Mouse (Mus musculus) kidney, adult 18-20 months (tissue): ENCODE data around the gene Kctd2.

ENCODE experiments used
- DNase-seq: peaks from one replicate; pipeline ENCODE4 v3.0.0; 2021

The Kctd2 gene

DNA sequence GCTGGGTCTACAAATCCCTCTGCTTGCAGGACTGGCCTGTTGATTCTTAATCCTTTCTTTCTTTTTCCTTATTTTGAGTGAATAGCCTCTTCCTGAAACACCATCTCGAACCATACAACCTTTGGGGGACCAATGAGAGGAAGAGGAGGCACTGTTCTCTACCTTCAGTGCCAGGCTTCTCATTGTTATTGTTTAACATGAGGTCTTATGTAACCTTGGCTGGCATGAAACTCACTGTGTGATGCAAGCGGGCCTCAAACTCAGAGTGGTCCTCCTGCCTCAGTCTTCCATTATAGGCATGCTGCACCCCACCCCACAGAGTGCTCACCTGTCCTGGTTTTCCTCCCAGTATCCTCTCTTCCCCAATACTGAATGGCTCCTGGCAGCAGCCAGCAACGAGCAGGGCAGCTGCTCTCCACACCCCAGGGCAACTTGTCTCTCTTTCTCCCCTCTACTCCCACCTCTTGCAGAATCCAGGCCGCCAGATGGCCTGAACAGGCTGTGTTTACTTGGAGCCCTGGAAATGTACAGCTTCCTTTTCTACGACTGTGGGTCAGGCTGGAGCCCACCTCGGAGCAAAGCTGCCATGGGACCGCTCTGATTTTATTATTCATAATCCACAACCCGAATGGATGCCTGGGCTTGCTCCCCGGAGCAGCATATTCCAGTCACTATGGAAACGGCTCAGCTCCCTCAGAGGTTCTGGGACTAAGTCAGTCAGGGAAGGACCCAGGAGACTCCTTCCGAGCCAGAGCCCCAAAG is 19.1 kb upstream of the Kctd2 start:
- DNase-seq = no peak

DNA sequence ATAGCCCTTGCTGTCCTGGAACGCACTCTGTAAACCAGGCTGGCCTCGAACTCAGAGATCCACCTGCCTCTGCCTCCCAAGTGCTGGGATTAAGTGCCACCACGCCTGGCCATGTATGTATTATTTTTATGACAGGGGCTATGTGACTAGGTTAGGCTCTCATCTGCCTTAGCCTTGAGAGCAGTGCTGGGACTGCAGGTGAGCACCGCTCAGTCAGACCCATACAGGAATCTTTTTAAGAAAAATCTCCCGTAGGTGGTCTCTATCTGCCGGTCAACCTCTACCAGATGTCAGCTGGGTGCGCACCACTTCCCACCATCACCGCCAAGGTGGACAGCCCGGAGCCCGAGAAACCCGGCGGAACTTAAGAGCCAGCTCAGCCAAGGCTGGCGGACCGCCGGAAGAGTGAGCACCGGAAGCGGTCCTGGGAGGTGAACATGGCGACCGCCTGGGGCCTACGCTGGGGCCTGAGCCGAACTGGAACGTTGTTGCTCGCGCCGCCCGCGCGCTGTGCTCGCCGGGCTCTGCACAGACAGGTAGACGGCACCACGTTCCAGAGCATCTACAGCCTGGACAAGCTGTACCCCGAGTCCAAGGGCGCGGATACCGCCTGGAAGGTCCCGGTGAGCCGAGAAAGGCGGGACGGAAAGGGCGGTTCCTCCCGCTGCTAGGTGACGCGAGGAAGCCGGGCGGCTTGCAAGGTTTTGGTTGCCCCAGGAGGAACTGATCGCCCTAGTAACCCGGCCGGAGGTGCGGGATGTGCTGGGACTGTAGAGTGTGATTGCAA is 16.4 kb upstream of the Kctd2 start, which contains the start of gene Mrpl58:
Gene Mrpl58, plus strand, starts transcription at position 415 of the 787 bp plus-strand sequence.
- peak; percentile 94 for DNase-seq

DNA sequence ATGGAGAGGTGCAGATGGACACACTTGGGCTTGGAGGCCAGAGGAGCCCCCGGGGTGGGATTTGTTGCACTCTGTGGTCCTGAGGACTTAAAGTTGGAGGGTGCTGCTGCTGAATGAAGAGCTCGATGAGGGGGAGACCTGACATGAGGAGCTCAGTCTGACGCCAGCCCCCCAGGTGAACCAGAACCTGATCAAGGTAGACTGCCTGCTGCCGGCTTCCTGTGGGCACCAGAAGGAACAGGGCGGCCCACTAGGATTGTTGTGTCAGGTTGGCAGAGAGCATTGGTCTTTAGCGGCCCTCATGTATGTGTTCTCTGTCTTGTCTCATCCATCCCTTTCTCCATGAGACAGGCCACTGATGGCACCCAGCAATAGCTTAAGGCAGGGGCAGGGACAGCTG is 14.2 kb upstream of the Kctd2 start:
- no peak for DNase-seq

DNA sequence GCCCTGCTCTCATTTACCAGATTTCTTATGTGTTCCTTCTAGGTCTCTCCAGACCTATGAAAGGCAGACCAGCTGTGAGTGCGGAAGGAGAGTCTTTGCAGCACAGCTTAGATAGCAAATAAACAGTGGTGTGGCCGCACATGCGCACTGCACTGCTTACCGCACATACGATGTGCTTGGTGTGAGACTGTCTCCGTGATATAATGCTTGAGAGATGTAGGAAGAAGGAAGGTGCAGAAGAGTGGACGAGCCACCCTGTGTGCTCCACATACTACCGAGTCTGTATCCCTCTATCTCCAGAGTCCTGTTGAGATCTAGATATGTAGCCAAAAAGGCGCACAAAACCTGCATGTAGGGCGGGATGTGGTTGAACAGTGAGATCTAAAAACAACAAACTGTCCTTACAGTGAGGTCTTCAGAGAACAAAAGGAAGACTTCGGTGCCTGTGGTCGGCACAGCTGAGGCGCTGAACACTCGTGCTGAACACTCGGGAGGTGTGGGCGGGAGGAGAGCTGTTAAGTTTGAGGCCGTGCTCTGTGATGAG is 13.0 kb upstream of the Kctd2 start:
- no peak for DNase-seq

DNA sequence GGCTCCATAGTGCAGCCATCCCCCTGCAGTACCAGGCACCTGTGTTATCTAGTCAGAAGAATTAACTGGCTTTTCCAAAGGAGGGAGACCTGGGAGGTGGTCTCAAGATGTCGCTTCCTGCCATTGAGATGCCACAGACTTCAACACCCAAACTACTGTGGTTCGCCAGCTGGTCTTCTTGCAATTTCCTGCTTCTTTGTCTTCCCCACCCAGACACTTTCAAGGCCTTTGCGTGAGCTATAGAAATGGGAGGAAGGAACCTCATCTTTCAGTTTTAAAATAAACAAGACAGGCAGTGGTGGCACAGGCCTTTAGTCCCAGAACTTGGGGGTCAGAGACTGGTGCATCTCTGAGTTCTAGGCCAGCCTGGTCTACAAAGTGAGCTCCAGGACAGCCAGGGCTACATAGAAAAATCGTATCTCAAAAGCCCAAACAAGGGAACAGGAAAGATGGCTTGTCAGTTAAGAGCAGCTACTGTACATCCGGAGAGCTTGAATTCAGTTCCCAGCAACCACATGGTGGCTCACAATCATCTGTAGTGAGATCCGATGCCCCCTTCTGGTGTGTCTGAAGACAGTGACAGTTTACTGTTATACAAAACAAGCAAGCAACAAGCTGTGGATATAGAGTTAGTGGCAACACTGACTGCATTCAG is 11.5 kb upstream of the Kctd2 start:
- DNase-seq = no peak

DNA sequence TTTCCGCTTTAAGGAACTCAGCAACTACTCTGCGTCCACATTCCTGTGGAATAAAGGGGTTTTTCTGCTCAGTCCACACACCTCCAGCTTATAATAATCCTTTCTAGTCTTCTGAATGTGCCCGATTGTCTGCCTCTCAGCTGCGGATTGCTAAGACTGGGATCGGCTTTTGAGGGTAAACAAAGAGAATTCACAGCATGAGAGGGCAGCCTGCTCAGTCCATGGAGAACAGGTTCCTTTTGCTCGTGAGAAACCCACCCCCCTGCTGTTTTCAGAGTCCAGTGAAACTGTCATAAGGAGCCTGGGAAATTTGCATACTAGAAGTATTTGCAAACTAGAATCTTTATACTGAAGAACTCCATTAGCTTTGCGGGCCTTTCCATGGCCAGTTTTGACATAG is 10.4 kb upstream of the Kctd2 start:
- DNase-seq = no peak

DNA sequence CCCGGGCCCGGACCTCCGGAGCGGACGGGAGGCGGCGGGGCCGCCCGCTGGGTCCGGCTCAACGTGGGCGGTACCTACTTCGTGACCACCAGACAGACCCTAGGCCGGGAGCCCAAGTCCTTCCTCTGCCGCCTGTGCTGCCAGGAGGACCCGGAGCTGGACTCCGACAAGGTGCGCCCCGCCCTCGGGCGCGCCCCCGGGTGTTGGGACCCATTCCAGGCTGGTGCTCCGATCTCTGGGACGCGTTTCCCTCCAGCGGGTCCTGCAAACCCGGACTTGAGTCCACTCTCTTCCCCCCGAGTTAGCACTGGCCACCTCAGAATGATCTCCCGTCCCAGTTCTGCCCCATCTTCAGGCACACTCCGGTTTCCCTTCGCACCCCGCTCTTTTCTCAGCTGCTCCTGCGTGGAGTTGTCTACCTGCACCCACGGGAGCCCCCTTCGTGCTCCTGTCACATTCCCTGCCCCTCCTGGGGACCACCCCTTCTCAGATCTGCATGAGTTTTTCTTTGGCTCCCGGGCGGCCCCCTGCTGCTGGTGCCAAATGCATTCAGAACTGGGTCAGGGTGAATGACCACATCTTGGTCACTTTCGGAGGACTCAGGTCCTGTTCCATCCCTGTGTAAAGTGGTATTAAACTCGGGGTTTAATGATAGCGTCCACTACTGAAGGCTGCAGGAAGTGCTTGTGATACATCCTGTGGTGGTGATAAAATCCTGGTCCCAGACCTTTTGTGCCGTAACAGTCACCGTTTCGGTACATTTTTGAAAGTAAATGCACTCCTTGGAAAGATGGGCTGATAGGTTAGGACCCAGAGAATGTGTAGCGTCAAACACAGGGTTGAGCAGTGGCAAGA is 635 bp downstream of the Kctd2 start:
- peak; percentile 72 for DNase-seq

DNA sequence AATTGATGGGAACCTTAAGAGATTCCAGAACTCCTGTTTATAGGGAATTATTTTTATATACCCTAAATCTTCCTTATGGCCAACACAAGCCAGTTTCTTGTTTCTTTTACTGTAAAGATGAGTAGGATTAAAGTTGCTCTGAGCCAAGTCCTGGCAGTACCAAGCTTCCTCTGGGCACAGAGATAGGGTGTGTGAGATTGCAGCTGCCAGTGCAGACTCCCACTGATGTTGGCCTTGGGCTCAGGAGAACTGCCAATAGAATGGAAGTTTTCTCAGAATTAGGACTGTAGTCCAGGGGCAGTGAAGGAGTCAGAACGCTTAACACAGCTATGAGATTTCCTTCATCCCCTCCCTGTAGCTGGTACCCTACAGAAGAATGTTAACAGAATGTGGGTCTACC is 1.4 kb downstream of the Kctd2 start:
- DNase-seq = no peak

DNA sequence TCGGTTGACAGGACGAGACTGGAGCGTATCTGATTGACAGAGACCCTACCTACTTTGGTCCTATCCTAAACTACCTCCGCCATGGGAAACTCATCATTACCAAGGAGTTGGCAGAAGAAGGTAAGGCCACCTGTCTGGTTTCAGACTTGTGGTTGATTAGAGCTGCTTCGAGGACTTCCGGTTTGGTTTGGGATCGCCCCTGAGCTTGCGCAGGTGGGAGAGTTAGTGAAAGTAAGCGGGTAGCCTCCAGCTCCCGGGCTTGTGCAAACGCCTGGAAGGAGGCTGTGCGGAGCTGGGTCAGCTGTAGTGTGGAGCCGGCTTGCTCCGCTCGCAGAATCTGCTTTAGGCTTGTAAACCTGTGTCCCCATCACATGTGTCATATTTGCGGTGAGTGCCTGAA is 2.0 kb downstream of the Kctd2 start:
- no peak for DNase-seq

DNA sequence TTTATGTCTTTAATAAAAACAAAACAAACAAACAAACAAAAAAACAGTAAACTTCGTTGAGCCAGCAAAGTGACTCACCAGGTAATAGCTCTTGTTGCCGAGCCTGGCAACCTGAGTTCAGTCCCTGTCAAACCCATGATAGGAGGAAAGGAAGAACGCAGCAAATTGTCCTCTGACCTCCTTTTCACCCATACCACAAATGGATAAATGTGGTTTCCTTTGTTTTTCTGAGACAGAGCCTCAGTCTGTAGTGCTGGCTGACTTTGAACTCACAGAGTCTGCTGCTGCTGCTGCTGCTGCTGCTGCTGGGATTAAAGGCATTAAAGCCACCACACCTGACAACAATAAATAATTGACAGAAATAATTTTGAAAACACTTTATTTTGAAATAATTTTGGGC is 3.2 kb downstream of the Kctd2 start:
- DNase-seq = no peak

DNA sequence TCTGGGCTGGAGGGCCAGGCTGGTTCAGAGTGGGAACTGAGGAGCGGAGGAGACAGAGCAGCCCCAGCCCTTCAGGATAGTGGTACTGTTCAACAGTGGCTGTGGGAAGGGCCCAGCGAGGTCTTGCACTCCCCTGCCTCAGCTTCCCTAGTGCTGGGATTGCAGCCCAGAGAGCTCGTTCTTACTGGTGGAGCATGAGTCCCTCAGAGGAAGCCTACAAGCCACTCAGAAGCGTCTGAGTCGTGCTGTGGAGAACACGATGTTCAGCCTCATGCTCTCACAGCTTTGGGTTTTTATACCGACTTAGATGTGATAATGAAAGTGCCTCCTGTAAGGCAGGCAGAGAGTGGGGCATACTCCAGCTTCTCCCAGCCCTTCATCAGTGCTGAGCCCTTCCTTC is 4.7 kb downstream of the Kctd2 start:
- DNase-seq = no peak

DNA sequence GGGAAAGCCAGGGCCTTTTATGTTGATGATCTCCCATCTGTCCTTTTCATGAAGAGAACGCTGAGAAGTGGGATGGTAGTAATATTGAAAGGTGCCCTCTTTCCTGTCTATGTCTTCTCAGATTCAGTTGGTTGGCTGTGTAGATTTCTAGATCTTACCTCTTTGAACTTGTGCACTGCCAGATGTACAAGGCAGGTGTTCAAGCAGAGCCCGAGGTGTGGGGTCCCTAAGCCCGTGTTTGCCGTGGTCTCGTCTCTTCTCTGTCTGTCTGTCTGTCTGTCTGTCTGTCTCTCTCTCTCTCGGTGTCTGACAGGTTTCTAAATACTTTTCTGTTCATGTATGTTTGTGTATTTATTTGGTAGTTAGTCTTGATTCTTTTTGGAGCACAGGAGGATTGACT is 5.7 kb downstream of the Kctd2 start:
- no peak for DNase-seq

DNA sequence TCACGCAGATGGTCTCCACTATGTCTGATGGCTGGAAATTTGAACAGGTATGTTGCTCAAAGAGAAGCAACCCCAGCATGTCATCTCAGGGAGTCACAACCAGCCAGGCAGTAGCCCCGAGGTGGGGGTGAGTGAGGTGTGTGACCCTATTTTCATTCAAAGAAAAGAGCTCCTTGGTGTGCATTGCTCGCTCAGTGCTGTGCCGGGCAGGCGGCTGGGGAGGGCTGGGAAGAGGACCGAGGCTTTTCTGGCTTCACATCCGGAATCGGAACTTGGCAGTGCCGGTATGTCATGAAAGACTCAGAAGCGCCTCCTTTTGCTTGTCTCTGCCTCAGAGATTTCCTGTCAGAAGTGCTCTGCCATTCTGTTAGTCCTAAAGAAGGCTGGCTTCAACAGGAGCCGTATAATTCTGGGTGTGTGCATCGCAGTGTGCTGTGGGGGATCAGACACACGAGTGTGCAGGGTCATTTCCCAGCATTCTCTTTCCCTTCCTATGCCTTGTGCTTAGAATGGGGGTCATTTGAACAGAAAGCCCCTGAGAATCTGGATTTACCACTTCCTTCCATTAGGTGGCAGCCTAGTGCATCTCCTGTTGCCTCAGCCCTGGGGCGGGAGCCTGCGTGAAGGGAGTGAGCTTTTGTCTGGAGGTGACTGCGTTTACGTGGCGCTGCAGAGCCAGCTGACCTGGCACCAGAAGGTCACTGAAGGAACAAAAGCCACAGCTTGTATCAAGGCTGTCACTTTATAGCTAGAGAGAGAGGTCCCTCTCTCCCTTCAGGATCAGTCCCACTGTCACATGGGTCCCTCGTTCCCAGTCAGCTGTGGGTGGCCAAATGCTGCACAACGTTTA is 7.8 kb downstream of the Kctd2 start:
- peak; percentile 74 for DNase-seq

DNA sequence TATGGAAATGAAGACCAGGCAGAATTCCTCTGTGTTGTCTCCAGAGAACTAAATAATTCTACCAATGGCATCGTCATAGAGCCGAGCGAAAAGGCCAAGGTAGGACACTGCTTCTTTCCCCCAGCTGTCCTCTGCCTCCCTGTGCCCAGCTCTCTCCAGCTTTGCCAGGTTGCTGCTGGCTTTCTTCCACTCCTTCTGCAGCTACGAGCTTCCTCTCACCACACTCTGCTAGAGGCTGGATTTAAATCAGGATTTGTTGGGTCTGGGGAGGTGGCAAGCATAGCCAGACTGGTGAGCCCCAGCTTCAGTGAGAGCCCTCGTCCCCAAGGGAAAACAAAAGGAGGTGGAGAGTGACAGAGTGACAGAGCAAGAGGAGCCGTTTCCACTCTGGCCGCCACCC is 9.4 kb downstream of the Kctd2 start:
- DNase-seq = no peak

DNA sequence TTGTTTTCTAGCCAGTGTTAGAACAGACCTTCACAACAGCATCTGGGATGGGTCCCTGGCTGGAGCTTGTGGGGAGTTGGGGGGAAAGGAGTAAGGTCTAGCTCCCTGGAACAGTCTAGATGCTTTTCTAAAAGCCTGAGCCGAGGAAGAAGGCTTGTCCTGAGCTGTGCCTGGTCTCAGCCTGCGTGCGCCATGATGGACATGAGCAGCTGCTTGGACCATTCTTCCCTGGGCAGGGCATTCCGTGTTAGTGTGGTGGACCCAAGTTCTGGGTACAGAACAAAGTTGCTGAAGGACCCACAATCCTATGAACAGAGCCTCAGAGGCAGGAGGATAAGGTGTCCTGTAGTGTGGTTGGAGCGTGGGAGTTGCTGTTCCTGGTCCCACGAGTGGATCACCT is 10.6 kb downstream of the Kctd2 start:
- DNase-seq = no peak

DNA sequence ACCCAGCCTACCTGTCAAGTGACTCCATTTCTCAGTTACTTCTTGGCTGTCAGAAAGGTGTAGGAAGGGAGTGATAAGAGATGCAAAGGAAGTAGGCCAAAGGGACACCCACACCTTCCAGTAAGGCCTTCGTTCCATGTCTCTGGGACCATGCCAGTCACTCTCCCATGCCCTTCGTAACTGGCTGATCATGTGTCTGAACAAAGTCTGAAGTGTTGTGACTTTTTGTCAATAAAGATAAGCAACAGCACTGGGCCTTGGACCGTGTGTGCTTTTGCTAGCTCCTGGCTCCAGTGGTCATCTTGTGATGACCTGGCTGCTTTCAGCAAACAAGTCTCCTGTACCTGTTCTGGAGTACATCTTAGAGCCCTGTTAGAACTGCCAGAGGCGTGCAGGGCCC is 12.9 kb downstream of the Kctd2 start:
- no peak for DNase-seq

DNA sequence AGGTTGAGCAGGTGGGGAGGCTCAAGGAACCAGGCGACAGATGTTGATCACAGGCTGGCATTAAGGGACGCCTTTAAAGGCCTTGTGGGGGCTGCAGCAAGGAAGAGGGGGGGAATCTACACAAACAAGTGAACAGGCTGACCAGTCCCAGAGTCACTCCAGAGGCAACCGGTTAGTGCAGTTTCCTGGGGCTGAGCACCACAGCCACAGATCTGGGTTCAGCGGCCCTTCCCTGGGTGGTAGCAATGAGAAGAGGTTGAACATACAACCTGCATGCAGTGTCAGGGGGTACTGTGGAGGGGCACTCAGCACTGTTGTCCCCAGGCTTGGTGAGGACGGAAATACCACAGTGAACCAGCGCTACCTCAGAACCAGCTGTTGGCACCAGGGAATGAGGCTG is 13.4 kb downstream of the Kctd2 start:
- no peak for DNase-seq

DNA sequence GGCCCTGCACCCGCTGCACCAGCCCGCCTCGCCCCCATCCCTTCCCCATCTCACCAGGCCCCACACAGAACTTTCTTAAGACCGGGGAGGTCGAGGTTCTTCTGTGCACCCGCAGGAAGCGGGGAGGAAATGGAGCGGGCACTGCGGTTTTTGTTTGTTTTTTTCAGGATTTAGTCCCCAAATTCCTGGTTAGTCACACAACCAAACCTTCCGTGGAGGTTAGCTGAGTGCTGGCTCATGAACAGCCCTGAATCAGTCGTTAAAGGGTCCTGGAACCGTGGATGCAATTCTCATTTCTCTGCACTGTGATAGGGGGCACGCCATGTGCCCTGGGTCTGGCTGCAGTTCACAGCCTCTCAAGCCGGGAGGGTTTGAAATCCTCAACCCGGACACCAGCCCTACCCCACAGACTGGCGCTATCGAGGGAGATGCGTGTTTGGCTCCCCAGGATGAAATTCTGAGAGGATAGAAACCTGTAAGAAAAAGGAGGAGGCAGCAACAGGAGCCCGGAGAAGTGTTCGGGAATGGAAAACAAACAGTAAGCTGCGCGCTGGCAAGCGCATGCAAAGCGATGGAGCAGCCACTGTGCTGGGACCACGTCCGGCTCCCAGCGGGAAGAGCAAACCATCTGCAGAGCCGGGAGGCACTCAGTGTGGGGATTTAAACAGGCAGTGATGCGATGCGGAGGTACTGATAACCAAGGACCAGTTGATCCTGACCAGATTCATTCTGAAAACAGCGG is 15.8 kb downstream of the Kctd2 start:
- no peak for DNase-seq

DNA sequence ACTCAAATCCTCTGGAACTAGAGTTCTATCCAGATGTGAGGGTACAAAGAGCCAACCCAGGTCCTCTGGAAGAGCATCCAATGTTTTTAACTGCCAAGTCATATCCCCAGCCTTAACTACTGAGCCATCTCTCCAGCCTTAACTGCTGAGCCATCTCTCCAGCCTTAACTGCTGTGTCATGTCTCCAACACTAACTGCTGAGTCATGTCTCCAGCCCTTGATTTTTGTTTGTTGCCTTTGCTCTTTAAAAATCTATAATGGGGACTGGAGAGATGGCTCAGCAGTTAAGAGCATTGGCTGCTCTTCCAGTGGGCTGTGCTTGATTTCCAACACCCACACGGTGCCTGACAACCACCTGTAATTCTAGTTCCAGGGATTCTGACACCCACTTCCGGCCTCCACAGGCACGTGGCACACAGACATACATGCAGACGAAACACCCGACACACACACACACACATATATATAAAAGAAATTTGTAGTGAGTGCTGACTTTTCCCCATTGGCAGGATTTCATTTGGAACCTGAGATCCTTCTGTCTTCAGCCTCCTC is 17.7 kb downstream of the Kctd2 start:
- DNase-seq = no peak

DNA sequence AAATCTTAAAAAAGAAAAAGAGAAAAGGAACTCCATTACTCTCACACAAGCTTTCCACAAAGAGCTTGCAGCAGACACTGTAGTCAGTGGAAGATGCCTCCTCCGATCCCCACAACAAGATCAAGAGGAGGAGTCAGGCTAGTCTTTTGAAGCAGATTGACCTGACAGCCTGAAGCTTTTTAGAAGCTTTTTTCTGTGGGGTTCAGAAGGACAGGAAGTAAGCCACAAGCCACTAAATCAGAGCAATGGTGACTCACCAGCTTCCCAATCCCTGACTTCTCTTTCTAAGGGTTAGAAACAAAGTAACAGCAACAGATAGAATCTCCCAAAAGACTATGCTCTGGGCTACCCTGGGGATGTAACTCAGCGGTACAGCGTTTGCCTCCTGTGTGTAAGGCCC is 19.4 kb downstream of the Kctd2 start:
- DNase-seq = no peak
